Mouse (Mus musculus): Measurements from ENCODE around the gene Itgb3.

GRCm38 (mm10) chr11:104660599-104660998 is 52.8 kb downstream of the Itgb3 start:
- TF ChIP-seq POLR2A (IDR thresholded peaks at IDR 0.05; ENCODE audit: low read depth, low read length) (no peak), CTCF (IDR thresholded peaks at IDR 0.05; ENCODE audit: extremely low read depth, insufficient read depth, insufficient read length, insufficient replicate concordance) (no peak)

Measured in spleen, adult 2 months (tissue).